Mouse (Mus musculus): ENCODE results near the gene Kbtbd4. TPM values are rescaled to one million over a fixed set of nuclear protein-coding genes. Genes with fewer than 3 reads are reported as not detected.

Gene Kbtbd4
- polyA plus RNA-seq (2015; fragmentation: Nextera tagmentation; extraction: Ambion mirVana), result 27.4 and 29.3 TPM in 2 replicates

- peaks cover 17% of the 10 kb centered on the region for H3K36me3 ChIP-seq
Measured at GRCm38 (mm10) chr2:90904076-90904855, at the start of gene Kbtbd4, which contains the start of gene Ndufs3. TSS of gene Kbtbd4 (plus strand) at chr2:90904740. TSS of gene Ndufs3 (minus strand) at chr2:90904827.

GRCm38 (mm10) chr2:90861486-90861885 lies 43.1 kb upstream of the Kbtbd4 start:
- Histone ChIP-seq H3K4me2 (no peak overlapping the region), H3K4me3 (replicated peaks) (no peak overlapping the region), H3K9ac (no peak overlapping the region), H3K9me3 (no peaks in the 10 kb centered on the region), H3K27me3 (replicated peaks) (no peaks in the 10 kb centered on the region), H3K4me1 (no peaks in the 10 kb centered on the region), H3K27ac (no peak overlapping the region), H3K36me3 (peaks cover 38% of the 10 kb centered on the region)
- WGBS, result 93% methylated on average over 2 of the region's 2 CpGs
- no peak for ATAC-seq (ENCODE audit: insufficient read depth, low FRiP score, low read depth)

More at GRCm38 (mm10) chr2:90904076-90904855, at the start of gene Kbtbd4, which contains the start of gene Ndufs3:
- Histone ChIP-seq H3K4me1 (peaks cover 15% of the 10 kb centered on the region; the same call in 1 of the 2 replicates), H3K27me3 (replicated peaks) (no peaks in the 10 kb centered on the region), H3K4me2 (peak within 1 kb of the TSS; percentile 63), H3K9ac (peak within 1 kb of the TSS; percentile 88), H3K27ac (peak within 1 kb of the TSS; percentile 94), H3K9me3 (no peaks in the 10 kb centered on the region), H3K4me3 (replicated peaks) (peak within 1 kb of the TSS; percentile 97)
- ATAC-seq (ENCODE audit: insufficient read depth, low FRiP score, low read depth), result peak; percentile 93
- WGBS, result under 1% methylated on average over 43 of the region's 43 CpGs

- H3K4me1 ChIP-seq, result no peaks in the 10 kb centered on the region
Measured at GRCm38 (mm10) chr2:90864184-90864583, 40.4 kb upstream of the Kbtbd4 start.

GRCm38 (mm10) chr2:90866524-90866923 lies 38.0 kb upstream of the Kbtbd4 start:
- Histone ChIP-seq H3K4me2 (no peak overlapping the region), H3K4me3 (replicated peaks) (no peak overlapping the region), H3K9me3 (no peaks in the 10 kb centered on the region), H3K36me3 (peaks cover 21% of the 10 kb centered on the region), H3K9ac (no peak overlapping the region), H3K27me3 (replicated peaks) (no peaks in the 10 kb centered on the region), H3K4me1 (peaks cover 4% of the 10 kb centered on the region; the same call in 1 of the 2 replicates), H3K27ac (no peak overlapping the region)
- 18% methylated on average over 3 of the region's 3 CpGs for WGBS
- ATAC-seq (ENCODE audit: insufficient read depth, low FRiP score, low read depth), result peak; percentile 80; the same call in 1 of the 2 replicates

More at GRCm38 (mm10) chr2:90864184-90864583, 40.4 kb upstream of the Kbtbd4 start:
- peaks cover 32% of the 10 kb centered on the region for H3K36me3 ChIP-seq
- H3K9me3 ChIP-seq, result no peaks in the 10 kb centered on the region
- no peak for ATAC-seq (ENCODE audit: insufficient read depth, low FRiP score, low read depth)
- H3K4me2 ChIP-seq, result no peak overlapping the region
- no peak overlapping the region for H3K4me3 ChIP-seq (replicated peaks)
- no peaks in the 10 kb centered on the region for H3K27me3 ChIP-seq (replicated peaks)
- no peak overlapping the region for H3K9ac ChIP-seq
- no peak overlapping the region for H3K27ac ChIP-seq

GRCm38 (mm10) chr2:90870136-90870601 lies 34.4 kb upstream of the Kbtbd4 start:
- Histone ChIP-seq H3K27ac (peak overlapping the region; percentile 12; the same call in 1 of the 2 replicates), H3K4me2 (peak overlapping the region; percentile 24; the same call in 1 of the 2 replicates), H3K9me3 (no peaks in the 10 kb centered on the region), H3K36me3 (peaks cover 5% of the 10 kb centered on the region; the same call in 1 of the 2 replicates), H3K4me3 (replicated peaks) (no peak overlapping the region), H3K4me1 (peaks cover 4% of the 10 kb centered on the region; the same call in 1 of the 2 replicates), H3K27me3 (replicated peaks) (no peaks in the 10 kb centered on the region), H3K9ac (no peak overlapping the region)
- 16% methylated on average over 4 of the region's 4 CpGs for WGBS
- peak; percentile 81 for ATAC-seq (ENCODE audit: insufficient read depth, low FRiP score, low read depth)

GRCm38 (mm10) chr2:90871180-90871961 lies 33.2 kb upstream of the Kbtbd4 start:
- no peaks in the 10 kb centered on the region for H3K36me3 ChIP-seq
- no peaks in the 10 kb centered on the region for H3K27me3 ChIP-seq (replicated peaks)
- H3K4me1 ChIP-seq, result peaks cover 4% of the 10 kb centered on the region; the same call in 1 of the 2 replicates
- H3K4me2 ChIP-seq, result no peak overlapping the region
- no peak overlapping the region for H3K9ac ChIP-seq
- WGBS, result 65% methylated on average over 8 of the region's 8 CpGs
- ATAC-seq (ENCODE audit: insufficient read depth, low FRiP score, low read depth), result no peak
- no peaks in the 10 kb centered on the region for H3K9me3 ChIP-seq
- H3K27ac ChIP-seq, result no peak overlapping the region
- H3K4me3 ChIP-seq (replicated peaks), result no peak overlapping the region

GRCm38 (mm10) chr2:90874025-90874424 lies 30.5 kb upstream of the Kbtbd4 start:
- Histone ChIP-seq H3K4me2 (no peak overlapping the region), H3K36me3 (no peaks in the 10 kb centered on the region), H3K4me1 (peaks cover 4% of the 10 kb centered on the region; the same call in 1 of the 2 replicates), H3K4me3 (replicated peaks) (no peak overlapping the region), H3K9me3 (no peaks in the 10 kb centered on the region), H3K27ac (no peak overlapping the region), H3K9ac (no peak overlapping the region), H3K27me3 (replicated peaks) (no peaks in the 10 kb centered on the region)
- 79% methylated on average over 1 of the region's 1 CpGs for WGBS
- no peak for ATAC-seq (ENCODE audit: insufficient read depth, low FRiP score, low read depth)

- Histone ChIP-seq H3K4me3 (replicated peaks) (no peak overlapping the region), H3K9me3 (no peaks in the 10 kb centered on the region), H3K9ac (no peak overlapping the region), H3K36me3 (no peaks in the 10 kb centered on the region), H3K27me3 (replicated peaks) (no peaks in the 10 kb centered on the region), H3K27ac (no peak overlapping the region), H3K4me1 (no peaks in the 10 kb centered on the region), H3K4me2 (no peak overlapping the region)
- no peak for ATAC-seq (ENCODE audit: insufficient read depth, low FRiP score, low read depth)
- 68% methylated on average over 2 of the region's 2 CpGs for WGBS
Measured at GRCm38 (mm10) chr2:90875239-90875638, 29.3 kb upstream of the Kbtbd4 start.

GRCm38 (mm10) chr2:90877584-90878259 lies 26.8 kb upstream of the Kbtbd4 start:
- Histone ChIP-seq H3K9ac (no peak overlapping the region), H3K9me3 (no peaks in the 10 kb centered on the region), H3K4me1 (no peaks in the 10 kb centered on the region), H3K36me3 (no peaks in the 10 kb centered on the region), H3K4me3 (replicated peaks) (no peak overlapping the region), H3K27me3 (replicated peaks) (no peaks in the 10 kb centered on the region), H3K4me2 (no peak overlapping the region), H3K27ac (no peak overlapping the region)
- no peak for ATAC-seq (ENCODE audit: insufficient read depth, low FRiP score, low read depth)
- WGBS, result 68% methylated on average over 4 of the region's 5 CpGs

- H3K36me3 ChIP-seq, result no peaks in the 10 kb centered on the region
- H3K9ac ChIP-seq, result no peak overlapping the region
- no peaks in the 10 kb centered on the region for H3K9me3 ChIP-seq
- H3K4me3 ChIP-seq (replicated peaks), result no peak overlapping the region
- no peaks in the 10 kb centered on the region for H3K27me3 ChIP-seq (replicated peaks)
- no peak overlapping the region for H3K27ac ChIP-seq
- no peaks in the 10 kb centered on the region for H3K4me1 ChIP-seq
- H3K4me2 ChIP-seq, result no peak overlapping the region
- no peak for ATAC-seq (ENCODE audit: insufficient read depth, low FRiP score, low read depth)
Measured at GRCm38 (mm10) chr2:90879419-90879818, 25.1 kb upstream of the Kbtbd4 start.

GRCm38 (mm10) chr2:90880144-90880785 lies 24.3 kb upstream of the Kbtbd4 start:
- 37% methylated on average over 6 of the region's 6 CpGs for WGBS
- H3K36me3 ChIP-seq, result no peaks in the 10 kb centered on the region
- no peak overlapping the region for H3K4me2 ChIP-seq
- no peak overlapping the region for H3K27ac ChIP-seq
- H3K4me3 ChIP-seq (replicated peaks), result no peak overlapping the region
- H3K9me3 ChIP-seq, result no peaks in the 10 kb centered on the region
- no peak overlapping the region for H3K9ac ChIP-seq
- peaks cover under 1% of the 10 kb centered on the region; the same call in 1 of the 2 replicates for H3K4me1 ChIP-seq
- peaks cover 7% of the 10 kb centered on the region; the same call in 1 of the 2 replicates for H3K27me3 ChIP-seq (replicated peaks)
- no peak for ATAC-seq (ENCODE audit: insufficient read depth, low FRiP score, low read depth)

Measured in stomach, embryonic 15.5 days (tissue).